Mouse (Mus musculus) limb, embryonic 10.5 days (tissue): ENCODE results near the gene Dhcr24. TPM values are rescaled to one million over a fixed set of nuclear protein-coding genes. Genes with fewer than 3 reads are reported as not detected.

Experiments used
- DNase-seq: peaks from one replicate; pipeline ENCODE4 v3.0.0-alpha.2; 2017; ENCODE audit warnings: low spot score
- H3K27ac ChIP-seq: fragments of 300-500 bp; sonication (generic); 2 replicates; pipeline ENCODE4 v1.5.1; 2016; ENCODE audit warnings: mild to moderate bottlenecking
- H3K27me3 ChIP-seq: fragments of 300-500 bp; sonication (generic); 2 replicates; pipeline ENCODE4 v1.6.1; 2016; ENCODE audit warnings: low read depth, mild to moderate bottlenecking; ENCODE audit not compliant: poor library complexity, severe bottlenecking
- H3K36me3 ChIP-seq: fragments of 300-500 bp; sonication (generic); 2 replicates; pipeline ENCODE4 v1.6.1; 2016; ENCODE audit warnings: mild to moderate bottlenecking, moderate library complexity
- H3K4me1 ChIP-seq: fragments of 300-500 bp; sonication (generic); 2 replicates; pipeline ENCODE4 v1.6.1; 2016
- H3K4me3 ChIP-seq: fragments of 300-500 bp; sonication (generic); 2 replicates; pipeline ENCODE4 v1.5.1; 2016; ENCODE audit warnings: mild to moderate bottlenecking, moderate library complexity
- H3K9me3 ChIP-seq: fragments of 300-500 bp; sonication (generic); replicated peaks from 2 replicates; pipeline ENCODE4 v1.6.1; 2016; ENCODE audit warnings: mild to moderate bottlenecking
- WGBS: fragments of 180-500 bp; shearing (Covaris S2); methylation state at CpG from one replicate; pipeline ENCODE4 v1.1.7; 2016; 5-methylcytosine and 5-hydroxymethylcytosine counted together
- polyA plus RNA-seq: library from polyadenylated mRNA; unstranded; fragments of >200 nt; fragmentation: Nextera tagmentation; extraction: Ambion mirVana; gene quantifications from 2 replicates; pipeline ENCODE4 v1.2.1, GENCODE M21; 2016

The Dhcr24 gene
- polyA plus RNA-seq, 1 experiment from 2014 or later = 9.8 TPM

GRCm38 (mm10) chr4:106542211-106542610 lies 18.6 kb upstream of the Dhcr24 start:
- WGBS = 90% methylated on average over 2 of the region's 2 CpGs
- no peak for DNase-seq
- H3K4me1 ChIP-seq = 0 out of 2 replicates have a peak, but pooled peaks cover 4% of the 10 kb centered on the region
- no peaks in the 10 kb centered on the region for H3K36me3 ChIP-seq
- H3K27me3 ChIP-seq = no peaks in the 10 kb centered on the region
- no peaks in the 10 kb centered on the region for H3K9me3 ChIP-seq
- no peak overlapping the region for H3K27ac ChIP-seq
- H3K4me3 ChIP-seq = no peak overlapping the region

GRCm38 (mm10) chr4:106545817-106546373 lies 14.9 kb upstream of the Dhcr24 start:
- no peak overlapping the region for H3K27ac ChIP-seq

GRCm38 (mm10) chr4:106546896-106547295 lies 13.9 kb upstream of the Dhcr24 start:
- 88% methylated on average over 1 of the region's 1 CpGs for WGBS
- DNase-seq = no peak
- no peaks in the 10 kb centered on the region for H3K36me3 ChIP-seq
- no peak overlapping the region for H3K27ac ChIP-seq
- H3K4me1 ChIP-seq = 0 out of 2 replicates have a peak, but pooled peaks cover 4% of the 10 kb centered on the region
- H3K9me3 ChIP-seq = no peaks in the 10 kb centered on the region
- H3K4me3 ChIP-seq = no peak overlapping the region
- H3K27me3 ChIP-seq = no peaks in the 10 kb centered on the region

More at GRCm38 (mm10) chr4:106545817-106546373, 14.9 kb upstream of the Dhcr24 start:
- no peaks in the 10 kb centered on the region for H3K9me3 ChIP-seq
- no peak for DNase-seq
- H3K4me1 ChIP-seq = 0 out of 2 replicates have a peak, but pooled peaks cover 4% of the 10 kb centered on the region
- 48% methylated on average over 8 of the region's 8 CpGs for WGBS
- H3K27me3 ChIP-seq = no peaks in the 10 kb centered on the region
- H3K4me3 ChIP-seq = no peak overlapping the region
- H3K36me3 ChIP-seq = no peaks in the 10 kb centered on the region

DNA sequence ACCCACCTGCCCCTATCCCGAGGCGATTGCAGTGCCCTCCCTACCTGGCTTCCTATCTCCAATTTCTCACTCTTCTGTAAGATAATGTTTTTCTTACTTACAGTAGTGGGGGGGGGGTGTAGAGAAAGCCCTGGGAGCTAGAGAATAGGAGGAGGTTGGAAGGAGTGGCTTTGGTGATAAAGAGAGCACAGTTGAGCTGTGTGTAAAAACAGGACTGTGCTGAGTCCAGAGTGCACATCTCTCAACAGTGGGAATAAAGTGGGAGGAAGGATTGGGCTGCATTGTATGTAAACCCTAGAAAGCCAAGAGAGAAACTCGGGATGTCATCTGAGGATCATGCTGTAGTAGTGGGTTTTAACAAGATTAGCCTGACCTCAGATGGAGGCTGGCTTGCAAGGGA lies 12.7 kb upstream of the Dhcr24 start:
- Histone ChIP-seq H3K4me3 (no peak overlapping the region), H3K27me3 (no peaks in the 10 kb centered on the region), H3K27ac (no peak overlapping the region), H3K4me1 (0 out of 2 replicates have a peak, but pooled peaks cover 4% of the 10 kb centered on the region), H3K9me3 (no peaks in the 10 kb centered on the region), H3K36me3 (no peaks in the 10 kb centered on the region)
- no peak for DNase-seq
- 82% methylated on average over 3 of the region's 3 CpGs for WGBS

DNA sequence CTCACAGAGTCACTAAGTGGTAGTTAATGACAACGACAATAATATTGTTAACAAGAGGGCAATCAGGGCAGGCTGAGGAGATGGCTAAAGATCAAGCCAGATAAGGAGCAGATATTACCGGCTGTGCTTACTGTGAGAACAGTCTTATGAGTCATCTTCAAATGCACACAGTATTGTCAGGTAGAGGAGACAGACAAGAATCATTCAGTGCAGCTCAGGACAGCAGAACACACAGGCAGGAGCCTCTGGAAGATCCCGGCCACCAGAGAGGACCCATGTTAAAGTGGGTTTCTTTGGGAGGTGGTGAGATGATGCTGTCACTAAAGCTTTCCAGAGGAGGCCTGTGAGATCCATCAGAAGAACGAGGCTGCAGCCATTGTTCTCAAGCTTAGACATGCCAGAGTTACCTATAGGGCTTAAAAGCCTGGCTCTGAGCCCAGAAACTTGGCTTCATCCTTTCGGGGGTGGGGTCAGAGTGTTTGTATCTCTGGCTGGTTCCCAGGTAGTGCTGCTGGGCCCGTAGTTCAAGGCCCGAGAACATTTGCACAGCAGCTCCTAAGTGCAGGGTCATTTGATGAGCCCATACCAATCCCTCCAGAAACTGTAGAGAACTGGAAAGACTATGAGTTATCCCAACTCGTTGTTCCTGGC lies 10.2 kb upstream of the Dhcr24 start:
- Histone ChIP-seq H3K27ac (no peak overlapping the region), H3K9me3 (no peaks in the 10 kb centered on the region), H3K4me3 (no peak overlapping the region), H3K36me3 (no peaks in the 10 kb centered on the region), H3K4me1 (0 out of 2 replicates have a peak, but pooled peaks cover 4% of the 10 kb centered on the region), H3K27me3 (no peaks in the 10 kb centered on the region)
- no peak for DNase-seq
- WGBS = 76% methylated on average over 8 of the region's 8 CpGs

DNA sequence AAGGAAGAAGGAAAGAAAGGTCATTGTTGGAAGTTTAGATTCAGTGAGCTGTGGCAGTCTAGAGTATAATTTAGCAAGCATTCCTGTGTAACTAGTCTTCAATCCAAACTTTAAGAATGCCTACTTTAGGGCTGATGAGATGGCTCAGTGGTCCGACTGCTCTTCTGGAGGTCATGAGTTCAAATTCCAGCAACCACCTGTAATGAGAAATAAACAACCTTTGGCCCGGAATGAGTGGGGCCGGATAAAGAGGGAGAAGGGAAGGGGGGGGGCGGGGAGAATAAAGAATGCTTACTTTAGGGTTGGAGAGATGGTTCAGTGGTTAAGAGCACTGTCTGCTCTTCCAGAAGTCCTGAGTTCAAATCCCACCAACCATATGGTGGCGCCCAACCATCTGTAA lies 3.6 kb upstream of the Dhcr24 start:
- no peaks in the 10 kb centered on the region for H3K27me3 ChIP-seq
- no peak overlapping the region for H3K27ac ChIP-seq
- no peak for DNase-seq
- no peaks in the 10 kb centered on the region; the same call in 1 of the 2 replicates for H3K36me3 ChIP-seq
- 87% methylated on average over 5 of the region's 5 CpGs for WGBS
- peaks cover 20% of the 10 kb centered on the region for H3K4me1 ChIP-seq
- no peaks in the 10 kb centered on the region for H3K9me3 ChIP-seq
- H3K4me3 ChIP-seq = no peak overlapping the region

- peaks cover 3% of the 10 kb centered on the region for H3K36me3 ChIP-seq
- DNase-seq = no peak
- no peak overlapping the region for H3K4me3 ChIP-seq
- no CpG with 5 or more reads among the region's 1 CpGs for WGBS
- peaks cover 27% of the 10 kb centered on the region for H3K4me1 ChIP-seq
- H3K27ac ChIP-seq = no peak overlapping the region
- no peaks in the 10 kb centered on the region for H3K9me3 ChIP-seq
- no peaks in the 10 kb centered on the region for H3K27me3 ChIP-seq
These were observed 2.9 kb upstream of the Dhcr24 start for GRCm38 (mm10) chr4:106557978-106558377.

- H3K27ac ChIP-seq = peak overlapping the region; percentile 95
- peak overlapping the region; percentile 99 for H3K4me3 ChIP-seq
- peaks cover 19% of the 10 kb centered on the region for H3K36me3 ChIP-seq
- 37% methylated on average over 13 of the region's 13 CpGs for WGBS
- no peak for DNase-seq
- H3K27me3 ChIP-seq = no peaks in the 10 kb centered on the region
- peaks cover 43% of the 10 kb centered on the region for H3K4me1 ChIP-seq
- H3K9me3 ChIP-seq = no peaks in the 10 kb centered on the region
These were observed 1.3 kb upstream of the Dhcr24 start for GRCm38 (mm10) chr4:106559343-106560212.

GRCm38 (mm10) chr4:106560213-106560845 lies 509 bp upstream of the Dhcr24 start:
- Histone ChIP-seq H3K36me3 (peaks cover 27% of the 10 kb centered on the region), H3K4me1 (peaks cover 43% of the 10 kb centered on the region), H3K27ac (peak overlapping the region; percentile 95), H3K4me3 (peak overlapping the region; percentile 99), H3K9me3 (no peaks in the 10 kb centered on the region), H3K27me3 (no peaks in the 10 kb centered on the region)
- no peak for DNase-seq
- 2% methylated on average over 20 of the region's 20 CpGs for WGBS

GRCm38 (mm10) chr4:106562006-106562405 lies 1.2 kb downstream of the Dhcr24 start:
- H3K9me3 ChIP-seq = no peaks in the 10 kb centered on the region
- DNase-seq = no peak
- peaks cover 44% of the 10 kb centered on the region for H3K36me3 ChIP-seq
- H3K4me3 ChIP-seq = peak overlapping the region; percentile 99
- peak overlapping the region; percentile 95; the same call in 1 of the 2 replicates for H3K27ac ChIP-seq
- peaks cover 43% of the 10 kb centered on the region for H3K4me1 ChIP-seq
- no peaks in the 10 kb centered on the region for H3K27me3 ChIP-seq
- WGBS = 22% methylated on average over 6 of the region's 6 CpGs

GRCm38 (mm10) chr4:106562837-106563790 lies 2.3 kb downstream of the Dhcr24 start:
- Histone ChIP-seq H3K36me3 (peaks cover 55% of the 10 kb centered on the region), H3K4me3 (peak overlapping the region; percentile 99), H3K9me3 (no peaks in the 10 kb centered on the region), H3K4me1 (peaks cover 43% of the 10 kb centered on the region), H3K27me3 (no peaks in the 10 kb centered on the region), H3K27ac (no peak overlapping the region; the same call in 1 of the 2 replicates)
- WGBS = 71% methylated on average over 9 of the region's 9 CpGs
- DNase-seq = no peak

- DNase-seq = no peak
- Histone ChIP-seq H3K27me3 (no peaks in the 10 kb centered on the region), H3K27ac (no peak overlapping the region), H3K4me3 (no peak overlapping the region), H3K36me3 (peaks cover 65% of the 10 kb centered on the region), H3K9me3 (no peaks in the 10 kb centered on the region), H3K4me1 (peaks cover 43% of the 10 kb centered on the region)
- 94% methylated on average over 11 of the region's 11 CpGs for WGBS
These were observed 3.3 kb downstream of the Dhcr24 start for GRCm38 (mm10) chr4:106564161-106564560.
